13 mouse cellular contexts compared by ENCODE assay signal in the genomic region with DNA sequence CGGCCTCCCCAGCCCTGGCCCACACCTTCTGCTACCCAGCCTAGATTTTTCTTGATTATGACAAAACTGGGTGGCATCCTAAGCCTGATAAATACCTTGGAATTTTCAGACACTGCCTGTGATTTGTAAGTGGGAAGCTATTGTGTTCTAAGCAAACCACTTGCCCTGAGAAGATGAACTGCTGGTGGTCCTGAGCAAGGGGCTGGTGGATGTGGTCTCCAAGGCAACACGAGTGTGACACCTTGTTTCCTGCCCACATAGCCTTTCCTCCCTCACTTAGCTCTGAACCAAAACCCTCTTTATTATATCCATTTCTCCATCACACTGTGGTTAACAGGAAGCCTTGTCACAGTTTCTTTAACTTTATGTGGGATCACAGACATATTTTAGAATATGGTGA.
DNase-seq lines count a peak whose midpoint lies in the region; ATAC-seq lines count a peak whose summit lies in the region.
"Had no signal": no experiment of that assay in that cellular context is flagged by ENCODE, and none has a peak within 500 bp of the region (broad histone marks: within the 10 kb centered on the region; RNA-seq: fewer than 3 reads in every experiment).

No protein-coding gene starts in this region.

- peaks cover 34% of the 10 kb centered on the region for H3K4me1 ChIP-seq in midbrain, embryonic 10.5 days
- peaks cover 9% of the 10 kb centered on the region; the same call in 1 of the 2 replicates for H3K4me1 ChIP-seq in midbrain, embryonic 15.5 days
- H3K4me1 ChIP-seq in forebrain, embryonic 10.5 days = peaks cover 27% of the 10 kb centered on the region
- H3K4me1 ChIP-seq in forebrain, embryonic 16.5 days (replicated peaks; ENCODE audit: control insufficient read depth, insufficient read depth, low read length) = peaks cover 6% of the 10 kb centered on the region; the same call in 1 of the 2 replicates
- H3K4me1 ChIP-seq in neural tube, embryonic 12.5 days = peaks cover 20% of the 10 kb centered on the region
- H3K4me1 ChIP-seq: stomach, embryonic 15.5 days had no signal

- no peaks in the 10 kb centered on the region for H3K36me3 ChIP-seq in midbrain, embryonic 10.5 days
- no peaks in the 10 kb centered on the region for H3K36me3 ChIP-seq in midbrain, embryonic 15.5 days (replicated peaks)
- H3K36me3 ChIP-seq in forebrain, embryonic 10.5 days (replicated peaks) = no peaks in the 10 kb centered on the region
- no peaks in the 10 kb centered on the region for H3K36me3 ChIP-seq in forebrain, embryonic 16.5 days (ENCODE audit: control insufficient read depth, insufficient read depth)
- H3K36me3 ChIP-seq in neural tube, embryonic 12.5 days = no peaks in the 10 kb centered on the region
- H3K36me3 ChIP-seq: stomach, embryonic 15.5 days had no signal

- no peak for DNase-seq in midbrain, embryonic 10.5 days (ENCODE audit: low spot score)
- no peak for DNase-seq in forebrain, embryonic 10.5 days (ENCODE audit: extremely low spot score, low spot score)
- no peak for DNase-seq in urinary bladder, postnatal 25 days (ENCODE audit: low spot score)
- no peak for DNase-seq in MN1 (ENCODE audit: low spot score)
- no peak for DNase-seq in cerebellum, postnatal 14 days
- DNase-seq: gastrocnemius, postnatal 36 days; lung, adult 18-20 months; spleen, adult 18-20 months had no signal

- no peak for ATAC-seq in midbrain, embryonic 15.5 days (replicated peaks)
- ATAC-seq in forebrain, embryonic 16.5 days = peak; percentile 37; the same call in 1 of the 2 replicates
- peak; percentile 49; the same call in 1 of the 2 replicates for ATAC-seq in neural tube, embryonic 12.5 days (ENCODE audit: low FRiP score, low read depth)

- no peak overlapping the region for H3K4me2 ChIP-seq in midbrain, embryonic 15.5 days
- no peak overlapping the region for H3K4me2 ChIP-seq in forebrain, embryonic 16.5 days (ENCODE audit: low read length)
- peak overlapping the region; percentile 24; the same call in 1 of the 2 replicates for H3K4me2 ChIP-seq in neural tube, embryonic 12.5 days (replicated peaks)
- H3K4me2 ChIP-seq: stomach, embryonic 15.5 days had no signal

- 71% methylated on average over 2 of the region's 2 CpGs for WGBS in midbrain, embryonic 10.5 days
- WGBS in midbrain, embryonic 15.5 days = 27% methylated on average over 2 of the region's 2 CpGs
- WGBS in forebrain, embryonic 10.5 days = 66% methylated on average over 2 of the region's 2 CpGs
- WGBS in forebrain, embryonic 16.5 days = 23% methylated on average over 2 of the region's 2 CpGs
- WGBS in neural tube, embryonic 12.5 days = 47% methylated on average over 2 of the region's 2 CpGs

- no peak overlapping the region for H3K9ac ChIP-seq in midbrain, embryonic 15.5 days
- H3K9ac ChIP-seq in forebrain, embryonic 16.5 days (replicated peaks; ENCODE audit: low read depth, low read length) = no peak overlapping the region
- H3K9ac ChIP-seq in neural tube, embryonic 12.5 days = no peak overlapping the region
- H3K9ac ChIP-seq: stomach, embryonic 15.5 days had no signal

- no peak overlapping the region for H3K4me3 ChIP-seq in midbrain, embryonic 10.5 days
- H3K4me3 ChIP-seq in midbrain, embryonic 15.5 days = no peak overlapping the region
- no peak overlapping the region for H3K4me3 ChIP-seq in forebrain, embryonic 10.5 days
- no peak overlapping the region for H3K4me3 ChIP-seq in forebrain, embryonic 16.5 days (replicated peaks; ENCODE audit: low read length)
- H3K4me3 ChIP-seq in neural tube, embryonic 12.5 days = no peak overlapping the region
- H3K4me3 ChIP-seq: stomach, embryonic 15.5 days had no signal

- no peaks in the 10 kb centered on the region for H3K9me3 ChIP-seq in midbrain, embryonic 10.5 days (replicated peaks)
- no peaks in the 10 kb centered on the region for H3K9me3 ChIP-seq in midbrain, embryonic 15.5 days
- H3K9me3 ChIP-seq in forebrain, embryonic 10.5 days = peaks cover 5% of the 10 kb centered on the region; the same call in 1 of the 2 replicates
- H3K9me3 ChIP-seq in forebrain, embryonic 16.5 days (ENCODE audit: control insufficient read depth, low read length) = no peaks in the 10 kb centered on the region
- H3K9me3 ChIP-seq in neural tube, embryonic 12.5 days = no peaks in the 10 kb centered on the region
- H3K9me3 ChIP-seq: stomach, embryonic 15.5 days had no signal

- H3K27ac ChIP-seq in midbrain, embryonic 10.5 days (replicated peaks) = peak overlapping the region; percentile 76
- H3K27ac ChIP-seq in midbrain, embryonic 15.5 days = no peak overlapping the region
- peak overlapping the region; percentile 60; the same call in 1 of the 2 replicates for H3K27ac ChIP-seq in forebrain, embryonic 10.5 days
- peak overlapping the region; percentile 61; the same call in 1 of the 2 replicates for H3K27ac ChIP-seq in forebrain, embryonic 16.5 days (ENCODE audit: low read length)
- H3K27ac ChIP-seq in neural tube, embryonic 12.5 days = no peak overlapping the region
- H3K27ac ChIP-seq: macrophage; stomach, embryonic 15.5 days had no signal

- no peaks in the 10 kb centered on the region for H3K27me3 ChIP-seq in midbrain, embryonic 10.5 days (ENCODE audit: low read depth, poor library complexity, severe bottlenecking)
- no peaks in the 10 kb centered on the region for H3K27me3 ChIP-seq in midbrain, embryonic 15.5 days (replicated peaks)
- no peaks in the 10 kb centered on the region for H3K27me3 ChIP-seq in forebrain, embryonic 10.5 days (ENCODE audit: poor library complexity, severe bottlenecking)
- H3K27me3 ChIP-seq in forebrain, embryonic 16.5 days (replicated peaks; ENCODE audit: control insufficient read depth, insufficient read depth, low read length) = no peaks in the 10 kb centered on the region
- no peaks in the 10 kb centered on the region for H3K27me3 ChIP-seq in neural tube, embryonic 12.5 days (replicated peaks)
- H3K27me3 ChIP-seq: stomach, embryonic 15.5 days had no signal

Comparison
In these comparisons a context has a peak if more than half of its experiments do, and no peak if none do; other contexts are left out.
1. H3K27ac ChIP-seq: peak in midbrain, embryonic 10.5 days (single experiment), forebrain, embryonic 10.5 days (single experiment) and forebrain, embryonic 16.5 days (single experiment); none in midbrain, embryonic 15.5 days (single experiment) and neural tube, embryonic 12.5 days (single experiment).